Mouse (Mus musculus): ENCODE measurements around the gene Sympk. TPM values are rescaled to one million over a fixed set of nuclear protein-coding genes. Genes with fewer than 3 reads are reported as not detected.

Gene Sympk
- total and polyA plus RNA-seq, 3 experiments: 122 to 226 TPM; not detected in 1

DNA sequence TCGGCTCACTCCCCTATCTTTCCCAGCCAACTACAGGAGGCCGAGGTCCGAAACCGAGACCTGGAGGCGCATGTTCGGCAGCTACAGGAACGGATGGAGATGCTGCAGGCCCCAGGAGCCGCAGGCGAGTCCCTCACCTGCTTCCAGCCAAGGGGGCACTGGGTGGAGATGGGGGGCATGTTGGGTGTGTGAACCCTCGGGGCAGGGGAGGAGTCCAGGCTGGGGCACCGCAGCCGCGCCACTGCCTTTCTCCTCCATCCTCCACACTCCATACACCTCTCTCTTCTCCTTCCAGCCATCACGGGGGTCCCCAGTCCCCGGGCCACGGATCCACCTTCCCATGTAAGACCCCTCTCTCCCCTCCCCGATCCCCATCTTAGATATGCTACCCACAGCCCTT is 67.7 kb downstream of the Sympk start:
- no peak overlapping the region for H3K27ac ChIP-seq (ENCODE audit: control insufficient read depth, low read depth, low read length)
- H3K9ac ChIP-seq (ENCODE audit: control insufficient read depth, low read depth, low read length, poor library complexity, severe bottlenecking): no peak overlapping the region
- DNase-seq (ENCODE audit: low read depth, low spot score): no peak
- peaks cover 8% of the 10 kb centered on the region; the same call in 1 of the 2 replicates for H3K79me2 ChIP-seq (ENCODE audit: control insufficient read depth, insufficient read depth, low read length, poor library complexity)
- no peaks in the 10 kb centered on the region for H3K27me3 ChIP-seq (ENCODE audit: control insufficient read depth in 1 of 2, insufficient read depth in 2 of 2, low read length in 2 of 2)
- H3K36me3 ChIP-seq (ENCODE audit: control insufficient read depth in 1 of 2, insufficient read depth in 2 of 2, low read length in 2 of 2): no peaks in the 10 kb centered on the region
- TF ChIP-seq MYB (IDR thresholded peaks at IDR 0.05; ENCODE audit: low read depth, low read length) (no peak), POLR2AphosphoS2 (IDR thresholded peaks at IDR 0.05; ENCODE audit: low read length) (no peak), RCOR1 (IDR thresholded peaks at IDR 0.05; ENCODE audit: low read depth, low read length) (no peak), GATA1 (IDR thresholded peaks at IDR 0.05; ENCODE audit: low read depth, low read length) (no peak), CHD1 (IDR thresholded peaks at IDR 0.05; ENCODE audit: low read depth, low read length) (no peak), ETS1 (IDR thresholded peaks at IDR 0.05; ENCODE audit: low read depth, low read length) (no peak), USF1 (IDR thresholded peaks at IDR 0.05; ENCODE audit: low read depth, low read length) (no peak), CHD2 (IDR thresholded peaks at IDR 0.05; ENCODE audit: low read length) (no peak), ZNF384 (IDR thresholded peaks at IDR 0.05; ENCODE audit: low read depth, low read length) (no peak), MXI1 (IDR thresholded peaks at IDR 0.05; ENCODE audit: low read depth, low read length) (no peak), ZMIZ1 (IDR thresholded peaks at IDR 0.05; ENCODE audit: low read depth, low read length) (no peak), TAL1 (IDR thresholded peaks at IDR 0.05; ENCODE audit: low read length) (no peak), MEF2A (IDR thresholded peaks at IDR 0.05; ENCODE audit: extremely low read depth, insufficient replicate concordance, low read depth, low read length, poor library complexity, severe bottlenecking) (no peak), MAZ (IDR thresholded peaks at IDR 0.05; ENCODE audit: low read depth, low read length) (no peak)
- H3K9me3 ChIP-seq (replicated peaks; ENCODE audit: insufficient read depth, low read length): no peaks in the 10 kb centered on the region
- no peak overlapping the region for H3K4me3 ChIP-seq (ENCODE audit: control insufficient read depth in 1 of 2, insufficient read depth in 1 of 2, low read depth in 2 of 2, low read length in 2 of 2)
- peaks cover 0 to 9% of the 10 kb centered on the region in 2 experiments; a peak in 3 of 4 replicates for H3K4me1 ChIP-seq (ENCODE audit: control insufficient read depth in 1 of 2, insufficient read depth in 2 of 2, low read length in 2 of 2)

DNA sequence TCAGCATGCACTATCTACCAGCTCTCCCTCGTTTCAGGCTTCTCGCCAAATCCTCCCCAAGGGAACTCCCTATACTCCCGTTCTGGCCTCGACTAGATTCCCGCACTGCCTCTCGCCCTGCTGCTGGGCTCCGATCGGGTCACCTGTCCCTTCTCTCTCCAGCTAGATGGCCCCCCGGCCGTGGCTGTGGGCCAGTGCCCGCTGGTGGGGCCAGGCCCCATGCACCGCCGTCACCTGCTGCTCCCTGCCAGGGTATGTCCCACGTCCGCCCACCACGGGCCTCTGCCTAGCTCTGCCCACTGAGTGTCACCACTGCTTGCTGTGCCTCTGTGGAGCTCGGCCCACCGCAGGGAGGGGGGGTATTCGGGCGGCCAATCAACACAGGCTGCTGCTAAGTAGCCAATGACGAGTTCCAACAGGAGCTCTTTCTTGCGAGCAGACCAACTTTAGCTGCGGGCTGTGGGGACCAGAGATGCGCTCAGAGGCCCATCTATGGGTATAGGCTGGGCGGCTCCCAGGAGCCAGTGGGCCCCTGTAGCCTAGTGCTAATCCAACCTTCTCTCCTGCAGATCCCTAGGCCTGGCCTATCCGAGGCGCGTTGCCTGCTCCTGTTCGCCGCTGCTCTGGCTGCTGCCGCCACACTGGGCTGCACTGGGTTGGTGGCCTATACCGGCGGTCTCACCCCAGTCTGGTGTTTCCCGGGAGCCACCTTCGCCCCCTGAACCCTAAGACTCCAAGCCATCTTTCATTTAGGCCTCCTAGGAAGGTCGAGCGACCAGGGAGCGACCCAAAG is 68.4 kb downstream of the Sympk start:
- peaks cover 0 to 9% of the 10 kb centered on the region in 2 experiments; a peak in 3 of 4 replicates for H3K4me1 ChIP-seq (ENCODE audit: control insufficient read depth in 1 of 2, insufficient read depth in 2 of 2, low read length in 2 of 2)

More for the DNA sequence above, 68.4 kb downstream of the Sympk start:
- H3K27ac ChIP-seq (ENCODE audit: control insufficient read depth, low read depth, low read length): no peak overlapping the region
- no peak for DNase-seq (ENCODE audit: low read depth, low spot score)
- H3K9ac ChIP-seq (ENCODE audit: control insufficient read depth, low read depth, low read length, poor library complexity, severe bottlenecking): no peak overlapping the region
- no peaks in the 10 kb centered on the region for H3K9me3 ChIP-seq (replicated peaks; ENCODE audit: insufficient read depth, low read length)
- H3K4me3 ChIP-seq (ENCODE audit: control insufficient read depth in 1 of 2, insufficient read depth in 1 of 2, low read depth in 2 of 2, low read length in 2 of 2): no peak overlapping the region
- no peaks in the 10 kb centered on the region for H3K27me3 ChIP-seq (ENCODE audit: control insufficient read depth in 1 of 2, insufficient read depth in 2 of 2, low read length in 2 of 2)
- H3K36me3 ChIP-seq (ENCODE audit: control insufficient read depth in 1 of 2, insufficient read depth in 2 of 2, low read length in 2 of 2): no peaks in the 10 kb centered on the region
- H3K79me2 ChIP-seq (ENCODE audit: control insufficient read depth, insufficient read depth, low read length, poor library complexity): peaks cover 8% of the 10 kb centered on the region; the same call in 1 of the 2 replicates
- TF ChIP-seq GATA1 (IDR thresholded peaks at IDR 0.05; ENCODE audit: low read depth, low read length): no peak

Measured in MEL (cell line).